Mouse (Mus musculus) G1E (cell line): ENCODE results near the gene Kcnt1. TPM values are rescaled to one million over a fixed set of nuclear protein-coding genes. Genes with fewer than 3 reads are reported as not detected.
"Not testable (repeated sequence)": the region's sequence is repeated elsewhere in the genome, so short reads cannot be mapped to it uniquely, and the experiment has no call there.

Experiments
- ATAC-seq: 2 replicates; pipeline ENCODE4 v1.8.0; 2016; ENCODE audit warnings: mild to moderate bottlenecking; ENCODE audit not compliant: insufficient number of reproducible peaks, poor library complexity, low FRiP score, severe bottlenecking; ENCODE audit errors: extremely low read depth
- DNase-seq: peaks from one replicate; pipeline ENCODE4 v3.0.0; 2012; ENCODE audit warnings: low spot score
- H3K27me3 ChIP-seq: 2 replicates; pipeline ENCODE4 v1.6.1; 2012; ENCODE audit warnings: mild to moderate bottlenecking, low read length, inconsistent platforms; ENCODE audit not compliant: insufficient read depth
- H3K36me3 ChIP-seq: replicated peaks from 2 replicates; pipeline ENCODE3; 2012; ENCODE audit warnings: mild to moderate bottlenecking, inconsistent platforms
- H3K4me1 ChIP-seq: 2 replicates; pipeline ENCODE4 v1.6.1; 2012; ENCODE audit warnings: low read depth, low read length, inconsistent platforms, mixed read lengths; ENCODE audit not compliant: insufficient read depth
- H3K4me3 ChIP-seq: 2 replicates; pipeline ENCODE4 v1.5.1; 2012; ENCODE audit warnings: low read depth, mild to moderate bottlenecking, inconsistent platforms, low read length, moderate library complexity, mixed read lengths
- H3K9me3 ChIP-seq: replicated peaks from 2 replicates; pipeline ENCODE4 v1.6.1; 2012; ENCODE audit warnings: inconsistent platforms
- CTCF ChIP-seq: IDR thresholded peaks from 2 replicates; pipeline ENCODE4 v1.5.1; 2012; ENCODE audit warnings: low read depth, low read length, inconsistent platforms, mixed read lengths
- GATA1 ChIP-seq: IDR thresholded peaks from 2 replicates; pipeline ENCODE4 v1.6.1; 2012; ENCODE audit warnings: borderline replicate concordance, low read length, inconsistent platforms, mixed read lengths
- GATA2 ChIP-seq: IDR thresholded peaks from 2 replicates; pipeline ENCODE4 v1.6.1; 2012; ENCODE audit warnings: low read depth, low read length, inconsistent platforms, borderline replicate concordance
- POLR2AphosphoS5 ChIP-seq: IDR thresholded peaks from 2 replicates; pipeline ENCODE4 v1.6.1; 2012; ENCODE audit warnings: low read depth, low read length, inconsistent platforms; ENCODE audit not compliant: insufficient replicate concordance
- TAL1 ChIP-seq: conservative IDR thresholded peaks from 2 replicates; pipeline ENCODE4 v1.6.1; 2012; ENCODE audit warnings: low read depth, low read length, inconsistent platforms, mixed read lengths
- polyA plus RNA-seq: library from polyadenylated mRNA; stranded (reverse); fragments of >175 nt; gene quantifications from 2 replicates; pipeline ENCODE4 v1.2.3, GENCODE M21; 2012
- total RNA-seq, 2 experiments: library from RNA; stranded (forward) in 1 of 2; stranded (reverse) in 1 of 2; fragments of 200-1000 nt in 1 of 2; fragments of >200 nt in 1 of 2; fragmentation: Nextera tagmentation in 1 of 2; gene quantifications; 2 replicates each; pipeline ENCODE4 v1.2.3; 2014 to 2017

Gene Kcnt1
- not detected in 2 replicates for total RNA-seq (2014; fragmentation: Nextera tagmentation)
- total RNA-seq (2017): under 0.01 and 0.22 TPM in 2 replicates
- polyA plus RNA-seq: not detected in 2 replicates

DNA sequence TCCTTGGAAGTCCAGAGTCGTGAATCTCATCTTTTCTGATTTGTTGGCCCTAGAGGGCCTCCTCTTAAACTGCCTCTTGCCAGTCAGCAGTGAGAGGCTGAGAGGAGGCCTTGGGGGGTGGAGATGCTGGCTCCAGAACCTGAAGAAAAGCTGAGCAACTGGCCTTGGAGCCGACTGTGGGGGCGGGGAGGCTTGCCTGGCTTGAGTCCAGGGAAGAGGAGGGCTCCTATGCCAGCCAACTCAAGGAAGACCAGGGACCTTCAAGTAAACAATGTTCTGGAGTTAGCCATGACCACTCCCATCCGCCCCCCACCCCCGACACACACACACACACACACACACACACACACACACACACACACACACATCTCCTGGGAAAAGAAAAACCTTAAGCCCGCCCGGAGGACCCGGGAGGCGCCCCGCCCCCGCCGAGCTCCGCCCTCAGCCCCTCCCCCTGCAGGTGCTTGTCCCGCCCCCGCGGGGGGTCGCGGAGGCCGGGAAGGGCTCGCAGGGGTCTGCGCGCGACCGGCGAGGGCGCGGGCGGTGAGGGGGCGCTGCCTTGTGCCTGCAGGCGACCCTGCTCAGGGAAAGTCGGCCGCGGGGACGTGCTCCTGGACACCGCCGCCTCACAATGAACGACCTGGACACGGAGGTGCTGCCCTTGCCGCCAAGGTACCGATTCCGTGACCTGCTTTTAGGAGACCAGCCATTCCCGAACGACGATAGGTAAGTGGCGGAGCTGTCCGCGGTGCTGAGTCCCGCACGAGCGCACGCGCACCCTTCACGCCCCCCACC lies at the start of gene Kcnt1:
TSS of gene Kcnt1 (plus strand) at position 398 of the 795 bp plus-strand sequence.
- TF ChIP-seq CTCF (no peak), TAL1 (no peak), GATA2 (no peak), GATA1 (no peak), POLR2AphosphoS5 (no peak)
- Histone ChIP-seq H3K27me3 (peaks cover 11% of the 10 kb centered on the region; the same call in 1 of the 2 replicates), H3K9me3 (no peaks in the 10 kb centered on the region), H3K4me1 (no peaks in the 10 kb centered on the region), H3K4me3 (no peak within 1 kb of the TSS), H3K36me3 (no peaks in the 10 kb centered on the region)
- DNase-seq: no peak
- ATAC-seq: no peak

DNA sequence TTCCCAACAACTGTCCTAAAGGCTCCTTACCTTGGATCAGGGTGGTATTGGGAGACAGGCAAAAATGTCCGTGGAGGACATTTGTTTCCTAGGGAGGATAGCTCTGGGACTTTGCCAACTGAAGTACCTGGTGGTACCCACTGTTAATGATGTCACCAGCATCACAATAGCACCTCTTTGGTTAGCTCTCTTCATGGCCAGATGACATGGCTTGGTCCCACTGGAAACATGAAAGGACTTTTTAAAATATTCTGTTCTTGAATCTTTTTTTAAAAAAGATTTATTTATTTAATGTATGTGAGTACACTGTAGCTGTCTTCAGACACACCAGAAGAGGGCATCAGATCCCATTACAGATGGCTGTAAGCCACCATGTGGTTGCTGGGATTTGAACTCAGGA lies 47.8 kb upstream of the Kcnt1 start, which contains the start of gene Glt6d1:
TSS of gene Glt6d1 (minus strand) at position 101 of the 400 bp plus-strand sequence.
- not testable (repeated sequence) for H3K9me3 ChIP-seq, H3K4me1 ChIP-seq, DNase-seq, H3K36me3 ChIP-seq, ATAC-seq, H3K4me3 ChIP-seq
- peaks cover 10% of the 10 kb centered on the region; the same call in 1 of the 2 replicates for H3K27me3 ChIP-seq

DNA sequence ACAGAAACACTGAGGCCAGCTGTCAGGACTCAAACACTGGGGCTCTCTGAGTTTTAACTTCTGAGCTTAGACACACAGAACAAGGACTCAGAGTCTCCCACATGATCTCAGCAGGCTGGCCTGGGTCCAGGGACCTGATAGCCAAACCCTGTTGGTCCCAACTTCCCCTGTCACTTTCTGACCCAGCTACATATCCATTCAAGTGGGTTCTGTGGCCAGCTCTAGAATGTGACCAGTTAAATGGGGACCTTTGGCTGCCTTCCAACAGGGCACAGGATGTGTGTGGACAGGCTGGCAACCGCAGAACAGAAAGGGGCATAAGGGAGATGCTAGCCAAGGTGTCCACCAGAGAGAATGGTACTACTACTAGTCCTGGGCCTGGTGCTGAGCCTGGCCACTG lies 40.7 kb upstream of the Kcnt1 start, which contains the start of gene Lcn9:
TSS of gene Lcn9 (plus strand) at position 348 of the 400 bp plus-strand sequence.
- peaks cover 13% of the 10 kb centered on the region for H3K27me3 ChIP-seq
- no peak for DNase-seq
- no peak for ATAC-seq
- TF ChIP-seq CTCF (no peak), GATA2 (no peak), TAL1 (no peak), POLR2AphosphoS5 (no peak), GATA1 (no peak)
- no peaks in the 10 kb centered on the region for H3K4me1 ChIP-seq
- H3K9me3 ChIP-seq: no peaks in the 10 kb centered on the region
- no peak within 1 kb of the TSS for H3K4me3 ChIP-seq
- H3K36me3 ChIP-seq: no peaks in the 10 kb centered on the region

GRCm38 (mm10) chr2:25824751-25825150 lies 38.8 kb upstream of the Kcnt1 start:
- ATAC-seq: no peak
- no peak for DNase-seq
- H3K9me3 ChIP-seq: no peaks in the 10 kb centered on the region
- TF ChIP-seq CTCF (no peak), GATA2 (no peak), GATA1 (no peak), POLR2AphosphoS5 (no peak), TAL1 (no peak)
- H3K27me3 ChIP-seq: peaks cover 13% of the 10 kb centered on the region
- H3K4me3 ChIP-seq: no peak overlapping the region
- no peaks in the 10 kb centered on the region for H3K4me1 ChIP-seq
- H3K36me3 ChIP-seq: no peaks in the 10 kb centered on the region

DNA sequence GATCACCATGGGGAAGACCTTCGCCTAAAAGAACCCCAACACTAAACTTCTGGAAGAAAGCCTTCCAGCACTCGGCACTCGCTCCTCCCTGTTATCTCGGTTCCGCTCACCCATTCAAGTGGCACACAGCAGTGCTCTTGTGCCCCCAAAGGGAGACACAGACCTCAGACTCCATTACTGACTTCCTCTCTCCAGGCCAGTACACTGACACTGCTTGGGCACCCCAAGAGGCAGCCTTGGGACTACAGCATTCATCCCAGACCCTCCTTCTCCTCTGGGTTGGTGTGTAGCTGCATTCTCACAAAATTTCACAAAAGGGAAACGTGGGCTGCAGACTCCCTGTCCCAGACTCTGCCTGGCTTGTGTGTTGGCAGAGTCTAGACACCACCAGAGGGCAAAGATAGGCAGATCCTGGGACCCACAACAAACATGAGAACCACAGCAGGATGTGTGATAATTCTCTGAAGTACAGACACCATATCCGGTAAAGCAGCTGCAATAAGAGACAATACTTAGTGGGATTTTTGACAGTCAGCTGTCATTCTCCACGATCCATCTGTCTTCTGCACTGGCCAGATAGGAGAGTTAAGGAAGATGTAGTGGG lies 35.1 kb upstream of the Kcnt1 start:
- Histone ChIP-seq H3K4me3 (no peak overlapping the region), H3K9me3 (no peaks in the 10 kb centered on the region), H3K27me3 (peaks cover 13% of the 10 kb centered on the region), H3K4me1 (no peaks in the 10 kb centered on the region), H3K36me3 (no peaks in the 10 kb centered on the region)
- no peak for TF ChIP-seq TAL1
- no peak for TF ChIP-seq POLR2AphosphoS5
- no peak for TF ChIP-seq GATA2
- TF ChIP-seq CTCF: no peak
- TF ChIP-seq GATA1: no peak
- no peak for ATAC-seq
- DNase-seq: no peak

DNA sequence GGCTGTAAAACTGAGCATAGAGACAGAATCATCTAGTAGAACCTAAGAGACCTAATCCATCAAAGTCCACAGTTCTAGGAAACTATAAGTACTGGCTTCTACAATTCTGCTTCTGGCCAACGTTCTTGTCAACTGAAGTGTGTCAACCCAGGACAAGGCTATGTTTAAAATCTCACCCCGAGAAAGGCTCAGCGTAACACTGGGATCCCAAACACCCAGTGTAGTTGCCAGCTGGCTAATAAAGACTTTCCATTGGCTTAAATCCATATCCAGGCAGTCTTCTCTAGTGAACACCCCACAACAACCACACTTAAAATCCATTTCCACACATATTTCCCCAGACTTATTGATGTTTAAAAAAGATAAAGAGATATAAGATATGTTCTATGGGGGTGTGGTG lies 32.7 kb upstream of the Kcnt1 start:
- TF ChIP-seq TAL1 (no peak), GATA1 (no peak), GATA2 (no peak), POLR2AphosphoS5 (no peak), CTCF (no peak)
- no peaks in the 10 kb centered on the region for H3K4me1 ChIP-seq
- no peak for ATAC-seq
- no peaks in the 10 kb centered on the region for H3K36me3 ChIP-seq
- peaks cover 10% of the 10 kb centered on the region for H3K27me3 ChIP-seq
- H3K9me3 ChIP-seq: no peaks in the 10 kb centered on the region
- H3K4me3 ChIP-seq: no peak overlapping the region
- DNase-seq: no peak
